Mouse (Mus musculus) MEL (cell line): ENCODE measurements at regions not wholly inside any gene's neighbourhood (a gene's known extent, or its start where the extent isn't known, plus 50 kb on each side); places are given as distances from the start of the nearest gene placed in this dataset.

ENCODE experiments used
- DNase-seq: peaks from one replicate; pipeline ENCODE4 v3.0.0; 2011; ENCODE audit warnings: low read depth, low spot score
- H3K27ac ChIP-seq: 2 replicates; pipeline ENCODE4 v1.5.1; 2012; ENCODE audit warnings: low read depth, mild to moderate bottlenecking, control low read depth, low read length, moderate library complexity; ENCODE audit not compliant: control insufficient read depth
- H3K27me3 ChIP-seq, 2 experiments: fragments of 150-350 bp in 1 of 2; sonication (generic) in 1 of 2; 2 replicates each; pipeline ENCODE4 v1.6.1; 2012; ENCODE audit warnings: low read length in 2 of 2, mild to moderate bottlenecking in 2 of 2, improper control_type of control experiment in 1 of 2, moderate library complexity in 1 of 2; ENCODE audit not compliant: insufficient read depth in 2 of 2, control insufficient read depth in 1 of 2
- H3K36me3 ChIP-seq, 2 experiments: 2 replicates each; pipeline ENCODE4 v1.6.1; 2012 to 2014; ENCODE audit warnings: low read length in 2 of 2, improper control_type of control experiment in 1 of 2, inconsistent platforms in 1 of 2, mild to moderate bottlenecking in 1 of 2; ENCODE audit not compliant: insufficient read depth in 2 of 2, control insufficient read depth in 1 of 2
- H3K4me1 ChIP-seq, 2 experiments: fragments of 150-350 bp in 1 of 2; sonication (generic) in 1 of 2; 2 replicates each; pipeline ENCODE4 v1.6.1; 2012; ENCODE audit warnings: low read length in 2 of 2, improper control_type of control experiment in 1 of 2, mild to moderate bottlenecking in 1 of 2; ENCODE audit not compliant: insufficient read depth in 2 of 2, control insufficient read depth in 1 of 2
- H3K4me3 ChIP-seq, 2 experiments: fragments of 150-350 bp in 1 of 2; sonication (generic) in 1 of 2; 2 replicates each; pipeline ENCODE4 v1.5.1; 2012; ENCODE audit warnings: low read depth in 2 of 2, low read length in 2 of 2, mild to moderate bottlenecking in 2 of 2, moderate library complexity in 2 of 2, control low read depth in 1 of 2, improper control_type of control experiment in 1 of 2; ENCODE audit not compliant: control insufficient read depth in 1 of 2, insufficient read depth in 1 of 2
- H3K79me2 ChIP-seq: 2 replicates; pipeline ENCODE4 v1.6.1; 2012; ENCODE audit warnings: mild to moderate bottlenecking, low read length, moderate library complexity; ENCODE audit not compliant: control insufficient read depth, poor library complexity, insufficient read depth
- H3K9ac ChIP-seq: 2 replicates; pipeline ENCODE4 v1.6.1; 2012; ENCODE audit warnings: low read depth, mild to moderate bottlenecking, control low read depth, low read length, moderate library complexity; ENCODE audit not compliant: control insufficient read depth, poor library complexity, severe bottlenecking
- H3K9me3 ChIP-seq: fragments of 150-350 bp; sonication (generic); replicated peaks from 2 replicates; pipeline ENCODE4 v1.6.1; 2012; ENCODE audit warnings: mild to moderate bottlenecking, low read length, improper control_type of control experiment, moderate library complexity; ENCODE audit not compliant: insufficient read depth
- CHD1 ChIP-seq: IDR thresholded peaks from 2 replicates; pipeline ENCODE4 v1.6.1; 2012; ENCODE audit warnings: low read depth, mild to moderate bottlenecking, inconsistent platforms, low read length, improper control_type of control experiment
- CTCF ChIP-seq, 3 experiments: IDR thresholded peaks in 2 of 3; conservative IDR thresholded peaks in 1 of 3; 2 replicates each; pipeline ENCODE4 v1.5.1; 2011 to 2012; ENCODE audit warnings: low read length in 3 of 3, low read depth in 2 of 3, mild to moderate bottlenecking in 2 of 3, improper control_type of control experiment in 1 of 3, inconsistent platforms in 1 of 3, mixed read lengths in 1 of 3, moderate library complexity in 1 of 3; ENCODE audit not compliant: control insufficient read depth in 1 of 3, insufficient read depth in 1 of 3, poor library complexity in 1 of 3, severe bottlenecking in 1 of 3
- E2F4 ChIP-seq: IDR thresholded peaks from 2 replicates; pipeline ENCODE4 v1.6.1; 2011; ENCODE audit warnings: low read depth, low read length, improper control_type of control experiment, borderline replicate concordance
- ETS1 ChIP-seq: IDR thresholded peaks from 2 replicates; pipeline ENCODE4 v1.6.1; 2012; ENCODE audit warnings: low read depth, mild to moderate bottlenecking, inconsistent platforms, low read length, improper control_type of control experiment, moderate library complexity
- GABPA ChIP-seq: IDR thresholded peaks from 2 replicates; pipeline ENCODE4 v1.6.1; 2012; ENCODE audit warnings: low read depth, mild to moderate bottlenecking, inconsistent platforms, low read length, improper control_type of control experiment, moderate library complexity
- GATA1 ChIP-seq: IDR thresholded peaks from 2 replicates; pipeline ENCODE4 v1.6.1; 2011; ENCODE audit warnings: low read depth, low read length, improper control_type of control experiment
- MXI1 ChIP-seq: IDR thresholded peaks from 2 replicates; pipeline ENCODE4 v1.6.1; 2011; ENCODE audit warnings: mild to moderate bottlenecking, low read depth, low read length, improper control_type of control experiment
- MYB ChIP-seq: IDR thresholded peaks from 2 replicates; pipeline ENCODE4 v1.6.1; 2011; ENCODE audit warnings: mild to moderate bottlenecking, low read depth, low read length, improper control_type of control experiment
- MYC ChIP-seq: IDR thresholded peaks from 2 replicates; pipeline ENCODE4 v1.6.1; 2011; ENCODE audit warnings: low read depth, mild to moderate bottlenecking, low read length, improper control_type of control experiment, moderate library complexity
- NELFE ChIP-seq: IDR thresholded peaks from 2 replicates; pipeline ENCODE4 v1.6.1; 2011; ENCODE audit warnings: low read depth, low read length, improper control_type of control experiment
- NRF1 ChIP-seq: IDR thresholded peaks from 2 replicates; pipeline ENCODE4 v1.6.1; 2014; ENCODE audit warnings: low read depth, mild to moderate bottlenecking, inconsistent platforms, low read length, improper control_type of control experiment, moderate library complexity; ENCODE audit not compliant: poor library complexity, insufficient read depth, severe bottlenecking
- POLR2A ChIP-seq, 2 experiments: IDR thresholded peaks; 2 replicates each; pipeline ENCODE4 v1.6.1; 2011 to 2012; ENCODE audit warnings: low read length in 2 of 2, mild to moderate bottlenecking in 2 of 2, control low read depth in 1 of 2, improper control_type of control experiment in 1 of 2, low read depth in 1 of 2, moderate library complexity in 1 of 2; ENCODE audit not compliant: control insufficient read depth in 1 of 2, insufficient read depth in 1 of 2, poor library complexity in 1 of 2
- POLR2AphosphoS2 ChIP-seq: IDR thresholded peaks from 2 replicates; pipeline ENCODE4 v1.6.1; 2011; ENCODE audit warnings: low read length, improper control_type of control experiment
- POLR2AphosphoS5 ChIP-seq: IDR thresholded peaks from 2 replicates; pipeline ENCODE4 v1.6.1; 2012; ENCODE audit warnings: low read depth, borderline replicate concordance, mild to moderate bottlenecking, inconsistent platforms, low read length, moderate library complexity, mixed read lengths
- RCOR1 ChIP-seq: IDR thresholded peaks from 2 replicates; pipeline ENCODE4 v1.6.1; 2012; ENCODE audit warnings: low read depth, mild to moderate bottlenecking, inconsistent platforms, low read length, improper control_type of control experiment
- SMC3 ChIP-seq: IDR thresholded peaks from 2 replicates; pipeline ENCODE4 v1.6.1; 2011; ENCODE audit warnings: low read depth, low read length, improper control_type of control experiment
- UBTF ChIP-seq: IDR thresholded peaks from 2 replicates; pipeline ENCODE4 v1.6.1; 2012; ENCODE audit warnings: low read depth, mild to moderate bottlenecking, inconsistent platforms, low read length, improper control_type of control experiment, moderate library complexity, borderline replicate concordance; ENCODE audit not compliant: insufficient read depth
- USF2 ChIP-seq, 2 experiments: IDR thresholded peaks; 2 replicates each; pipeline ENCODE4 v1.6.1; 2011 to 2012; ENCODE audit warnings: improper control_type of control experiment in 2 of 2, low read length in 2 of 2, borderline replicate concordance in 1 of 2, inconsistent platforms in 1 of 2, low read depth in 1 of 2, mild to moderate bottlenecking in 1 of 2; ENCODE audit not compliant: insufficient read depth in 1 of 2
- ZC3H11A ChIP-seq: IDR thresholded peaks from 2 replicates; pipeline ENCODE4 v1.6.1; 2012; ENCODE audit warnings: low read depth, mild to moderate bottlenecking, inconsistent platforms, low read length, improper control_type of control experiment
- ZMIZ1 ChIP-seq: IDR thresholded peaks from 2 replicates; pipeline ENCODE4 v1.6.1; 2012; ENCODE audit warnings: low read depth, mild to moderate bottlenecking, inconsistent platforms, low read length, improper control_type of control experiment, moderate library complexity

DNA sequence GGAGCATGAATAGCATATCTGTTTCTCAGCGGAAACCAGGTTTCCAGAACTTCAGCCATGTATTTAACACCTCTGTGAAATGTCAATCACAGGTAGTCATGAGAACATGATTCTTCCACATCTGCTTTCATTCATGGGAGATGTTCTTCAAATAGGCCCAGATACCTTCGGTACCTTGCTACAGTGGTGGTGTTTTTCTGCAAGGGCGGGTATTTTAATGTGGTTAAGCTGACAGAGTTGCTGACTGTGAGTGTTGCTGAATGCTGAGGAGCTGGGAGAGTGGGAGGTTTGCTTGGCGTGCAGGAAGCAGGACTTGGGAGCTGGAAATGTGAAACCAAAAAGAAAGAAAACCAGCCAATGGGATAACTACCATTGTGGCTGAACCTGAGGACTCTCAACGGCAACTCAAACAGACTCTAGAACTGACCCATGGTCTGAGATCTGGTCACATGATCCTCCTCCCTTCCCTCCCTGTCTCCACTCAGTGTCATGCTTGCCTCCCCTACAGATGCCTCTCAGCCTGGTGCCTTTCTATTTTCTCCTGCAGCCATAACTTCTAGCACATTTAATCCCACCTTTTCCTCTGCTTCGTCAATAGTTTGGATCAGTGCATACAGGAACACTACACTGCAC lies 317.0 kb upstream of the Pard3b start (continued):
- TF ChIP-seq MXI1 (no peak), CHD1 (no peak), CTCF (IDR thresholded peaks at IDR 0.05 in 2 of 3, conservative IDR thresholded peaks at IDR 0.05 in 1 of 3; ENCODE audit: control insufficient read depth in 1 of 3, insufficient read depth in 1 of 3, low read depth in 2 of 3, low read length in 3 of 3, poor library complexity in 1 of 3, severe bottlenecking in 1 of 3) (no peak), MYB (no peak)

DNA sequence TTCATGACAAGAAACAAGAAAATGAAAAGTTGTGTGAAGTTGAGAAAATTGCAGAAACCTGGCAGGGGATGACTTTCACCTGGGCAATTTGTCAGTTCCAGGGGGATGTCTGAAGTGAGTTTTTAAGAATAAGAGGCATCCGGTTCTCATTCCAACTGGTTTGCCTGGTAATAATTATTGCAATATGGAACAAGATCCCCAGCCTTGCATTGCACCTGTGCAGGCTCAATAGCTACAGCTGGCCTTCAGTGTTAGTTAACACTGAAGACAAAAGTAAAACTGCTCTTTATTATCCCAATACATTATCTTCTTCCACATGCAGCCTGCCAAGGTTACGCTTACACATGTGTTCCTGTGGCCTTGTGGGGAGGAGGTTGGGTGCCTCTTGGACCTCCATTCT lies 307.2 kb upstream of the Pard3b start:
- no peak for DNase-seq
- H3K79me2 ChIP-seq, result no peaks in the 10 kb centered on the region
- no peaks in the 10 kb centered on the region for H3K27me3 ChIP-seq
- no peaks in the 10 kb centered on the region for H3K36me3 ChIP-seq
- TF ChIP-seq ETS1 (no peak), NELFE (no peak)
- no peak overlapping the region for H3K27ac ChIP-seq
- no peaks in the 10 kb centered on the region for H3K4me1 ChIP-seq
- H3K4me3 ChIP-seq, result no peak overlapping the region
- no peaks in the 10 kb centered on the region for H3K9me3 ChIP-seq
- H3K9ac ChIP-seq, result no peak overlapping the region

DNA sequence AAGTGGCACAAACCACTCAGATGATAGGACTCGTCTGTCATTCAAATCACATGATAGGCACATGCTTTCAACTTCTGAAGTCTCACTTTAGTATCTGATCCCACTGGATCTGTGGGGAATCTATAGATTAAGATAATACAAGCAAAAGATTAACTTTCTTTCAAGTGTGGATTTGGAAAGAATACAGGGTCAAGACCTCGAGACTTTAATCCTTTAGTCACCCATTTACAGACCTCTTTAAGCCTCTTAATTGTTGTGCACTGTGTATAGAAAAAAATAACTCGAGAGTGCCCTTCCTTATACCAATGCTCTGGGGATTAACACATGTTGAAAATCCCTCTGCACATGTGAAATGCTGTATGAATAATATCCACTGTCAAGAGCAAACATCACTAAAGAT lies 306.7 kb upstream of the Pard3b start:
- H3K27ac ChIP-seq, result no peak overlapping the region
- H3K4me3 ChIP-seq, result no peak overlapping the region
- H3K9me3 ChIP-seq, result no peaks in the 10 kb centered on the region
- TF ChIP-seq RCOR1 (no peak), USF2 (IDR thresholded peaks at IDR 0.05; ENCODE audit: borderline replicate concordance in 1 of 2, insufficient read depth in 1 of 2, low read depth in 1 of 2, low read length in 2 of 2) (no peak), ZC3H11A (no peak), POLR2A (IDR thresholded peaks at IDR 0.05; ENCODE audit: control insufficient read depth in 1 of 2, insufficient read depth in 1 of 2, low read depth in 1 of 2, low read length in 2 of 2, poor library complexity in 1 of 2) (no peak), MXI1 (no peak), ZMIZ1 (no peak), SMC3 (no peak), POLR2AphosphoS2 (no peak), MYB (no peak), GABPA (no peak), ETS1 (no peak), GATA1 (no peak), NRF1 (no peak), NELFE (no peak), UBTF (no peak), E2F4 (no peak), POLR2AphosphoS5 (no peak), MYC (no peak)
- H3K79me2 ChIP-seq, result no peaks in the 10 kb centered on the region
- no peaks in the 10 kb centered on the region for H3K36me3 ChIP-seq
- no peaks in the 10 kb centered on the region for H3K27me3 ChIP-seq
- no peak overlapping the region for H3K9ac ChIP-seq
- H3K4me1 ChIP-seq, result no peaks in the 10 kb centered on the region
- no peak for DNase-seq
